Mouse (Mus musculus) neutrophil, adult 83 days (primary cell): ENCODE results near the gene Pkib. TPM values are rescaled to one million over a fixed set of nuclear protein-coding genes. Genes with fewer than 3 reads are reported as not detected.

Experiments
- total RNA-seq, 2 experiments: library from RNA; stranded (reverse); gene quantifications; one replicate each; pipeline ENCODE4 v1.2.4; 2023

The Pkib gene
- total RNA-seq: 1 to 10 TPM; 5.4 to 8.6 TPM

DNA sequence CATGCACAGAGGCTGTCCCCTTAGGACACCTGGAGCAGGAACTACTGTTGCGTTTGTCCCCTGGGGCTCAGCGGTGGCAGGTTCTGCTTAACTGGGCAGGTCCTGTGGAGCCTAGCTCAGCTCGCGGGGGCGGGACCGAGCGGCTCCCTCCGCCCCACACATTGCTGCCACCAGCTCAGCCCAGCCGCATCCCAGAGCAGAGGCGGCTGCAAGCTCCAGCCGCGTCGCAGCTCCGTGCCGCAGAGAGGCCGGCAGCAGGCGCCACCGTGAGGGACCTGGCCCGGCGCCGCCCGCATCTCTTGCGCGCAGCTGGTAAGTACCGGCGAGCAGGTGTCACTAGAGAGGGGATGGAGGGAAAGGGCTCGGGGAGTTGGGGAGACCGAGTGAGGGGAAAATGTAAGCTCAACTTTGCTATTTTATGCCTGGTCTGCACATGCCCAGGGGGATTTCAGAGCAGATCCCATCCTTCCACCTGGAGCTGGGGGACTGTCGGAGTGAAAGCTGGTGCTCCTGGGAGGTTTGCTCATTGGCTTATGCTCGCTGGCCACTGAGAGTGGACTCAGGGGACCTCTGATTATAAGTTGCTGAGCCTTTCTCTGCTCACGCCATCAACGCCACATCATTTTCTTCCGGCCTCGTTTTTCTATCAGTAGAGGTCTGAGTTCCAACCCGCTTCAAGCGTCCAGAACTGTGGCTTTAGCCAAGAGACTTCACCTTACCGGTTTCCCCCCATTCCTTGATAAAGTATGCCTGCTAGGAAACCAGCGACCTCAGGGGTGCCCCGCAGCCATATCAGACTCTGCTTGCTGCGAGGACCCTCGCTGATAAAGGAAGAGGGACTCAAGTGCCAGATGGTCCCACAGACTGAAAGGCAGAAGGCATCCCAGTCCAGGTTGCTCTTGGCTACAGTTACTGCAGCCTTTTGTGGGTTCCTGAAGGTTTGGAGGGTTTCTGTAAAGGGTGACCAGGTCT is at the start of gene Pkib:
Gene Pkib (plus strand): TSS at position 86 of the 972 bp plus-strand sequence.

DNA sequence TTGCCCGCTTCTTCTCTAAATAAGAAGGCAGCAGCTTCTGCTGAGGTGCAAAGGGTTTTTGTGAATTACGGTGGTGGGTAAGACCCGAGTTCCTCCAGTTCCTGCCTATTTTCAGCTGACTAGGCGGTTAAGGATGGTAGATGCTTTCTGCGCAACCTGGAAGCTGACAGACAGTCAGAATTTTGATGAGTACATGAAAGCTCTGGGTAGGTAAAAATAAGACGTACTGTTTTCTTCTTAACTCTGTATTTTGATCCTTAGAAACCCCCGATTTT is 153.0 kb downstream of the Pkib start, which contains the start of gene Fabp7:
Gene Fabp7 (plus strand): TSS at position 6 of the 275 bp plus-strand sequence.

Other genes with a start within 250 kb of the Pkib start
- 10 to 100 TPM in 1 of 2 experiments, 1 to 10 TPM in 1; 7.0 to 10.8 TPM for gene Hsf2, start 145.6 kb upstream of the Pkib start, total RNA-seq
- 10 to 100 TPM; 67.1 to 83.0 TPM for gene Serinc1, start 99.5 kb upstream of the Pkib start, total RNA-seq
- gene Fabp7, start 152.9 kb downstream of the Pkib start, total RNA-seq: not detected
- gene Smpdl3a, start 162.4 kb downstream of the Pkib start, total RNA-seq: 100 to 1,000 TPM; 152 to 183 TPM